Mouse (Mus musculus) small intestine, adult 2 months (tissue): ENCODE results near the gene Nlrp4c. TPM values are rescaled to one million over a fixed set of nuclear protein-coding genes. Genes with fewer than 3 reads are reported as not detected.
"Not testable (repeated sequence)": the region's sequence is repeated elsewhere in the genome, so short reads cannot be mapped to it uniquely, and the experiment has no call there.

Source experiments
- H3K27ac ChIP-seq: fragments of 200-500 bp; 2 replicates; pipeline ENCODE4 v1.5.1; 2012; ENCODE audit warnings: low read depth, low read length, control low read depth, inconsistent platforms; ENCODE audit not compliant: insufficient read depth
- H3K27me3 ChIP-seq: fragments of 200-500 bp; 2 replicates; pipeline ENCODE4 v1.6.1; 2012; ENCODE audit warnings: mild to moderate bottlenecking, moderate library complexity, low read length, inconsistent platforms; ENCODE audit not compliant: control insufficient read depth, insufficient read depth
- H3K36me3 ChIP-seq: fragments of 200-500 bp; 2 replicates; pipeline ENCODE4 v1.6.1; 2012; ENCODE audit warnings: mild to moderate bottlenecking, low read length, control low read depth, inconsistent platforms; ENCODE audit not compliant: control insufficient read depth, insufficient read depth
- H3K4me1 ChIP-seq: fragments of 200-500 bp; 2 replicates; pipeline ENCODE4 v1.6.1; 2012; ENCODE audit warnings: low read length, inconsistent platforms, mixed read lengths; ENCODE audit not compliant: control insufficient read depth, insufficient read depth, insufficient read length
- H3K4me3 ChIP-seq: fragments of 200-500 bp; 2 replicates; pipeline ENCODE4 v1.5.1; 2012; ENCODE audit warnings: low read depth, mild to moderate bottlenecking, control low read depth, inconsistent platforms, low read length, moderate library complexity
- CTCF ChIP-seq: fragments of 200-500 bp; IDR thresholded peaks from 2 replicates; pipeline ENCODE4 v1.5.1; 2012; ENCODE audit warnings: low read depth, mild to moderate bottlenecking, control low read depth, inconsistent platforms, low read length, moderate library complexity, mixed read lengths; ENCODE audit not compliant: insufficient replicate concordance, insufficient read length; ENCODE audit errors: extremely low read depth
- POLR2A ChIP-seq: fragments of 200-500 bp; IDR thresholded peaks from 2 replicates; pipeline ENCODE4 v1.6.1; 2012; ENCODE audit warnings: low read depth, mild to moderate bottlenecking, control low read depth, inconsistent platforms, low read length, moderate library complexity
- WGBS: fragments of 180-500 bp; shearing (Covaris S2); methylation state at CpG from one replicate; pipeline ENCODE4 v1.1.7; 2018; 5-methylcytosine and 5-hydroxymethylcytosine counted together
- polyA plus RNA-seq: library from polyadenylated mRNA; depleted of rRNA; stranded (reverse); fragments of >200 nt; gene quantifications from 2 replicates; pipeline ENCODE4 v1.2.3, GENCODE M21; 2012; rRNA removed

The Nlrp4c gene
- polyA plus RNA-seq = not detected in 2 replicates

- WGBS = 89% methylated on average over 11 of the region's 11 CpGs
- Histone ChIP-seq H3K27me3 (no peaks in the 10 kb centered on the region), H3K36me3 (no peaks in the 10 kb centered on the region), H3K4me3 (no peak within 1 kb of the TSS), H3K27ac (no peak within 1 kb of the TSS), H3K4me1 (no peaks in the 10 kb centered on the region)
- TF ChIP-seq POLR2A (no peak), CTCF (no peak)
Measured at GRCm38 (mm10) chr7:6044861-6045260, at the start of gene Nlrp4c. Gene Nlrp4c (plus strand): TSS chr7:6045161.

- 98% methylated on average over 1 of the region's 1 CpGs for WGBS
- Histone ChIP-seq H3K4me3 (no peak within 1 kb of the TSS), H3K4me1 (no peaks in the 10 kb centered on the region), H3K27ac (no peak within 1 kb of the TSS), H3K27me3 (no peaks in the 10 kb centered on the region), H3K36me3 (no peaks in the 10 kb centered on the region)
- TF ChIP-seq POLR2A = no peak
- TF ChIP-seq CTCF = no peak
Measured at GRCm38 (mm10) chr7:6010910-6011309, 34.1 kb upstream of the Nlrp4c start, which contains the start of gene Vmn1r65. Gene Vmn1r65 (minus strand): TSS chr7:6011010.

- WGBS = 76% methylated on average over 3 of the region's 3 CpGs
- no peak overlapping the region for H3K4me3 ChIP-seq
- no peaks in the 10 kb centered on the region for H3K4me1 ChIP-seq
- no peak overlapping the region for H3K27ac ChIP-seq
- no peaks in the 10 kb centered on the region for H3K27me3 ChIP-seq
- no peaks in the 10 kb centered on the region for H3K36me3 ChIP-seq
- TF ChIP-seq CTCF (no peak), POLR2A (no peak)
Measured at GRCm38 (mm10) chr7:6119501-6119900, 74.5 kb downstream of the Nlrp4c start.

GRCm38 (mm10) chr7:6120104-6120503 lies 75.1 kb downstream of the Nlrp4c start:
- not testable (repeated sequence) for H3K27me3 ChIP-seq, H3K27ac ChIP-seq, H3K36me3 ChIP-seq, H3K4me1 ChIP-seq, H3K4me3 ChIP-seq
- 90% methylated on average over 2 of the region's 2 CpGs for WGBS

- WGBS = 21% methylated on average over 1 of the region's 1 CpGs
- H3K27me3 ChIP-seq, H3K4me3 ChIP-seq: not testable (repeated sequence)
Measured at GRCm38 (mm10) chr7:6121128-6121527, 76.2 kb downstream of the Nlrp4c start.

GRCm38 (mm10) chr7:6126690-6127448 lies 81.9 kb downstream of the Nlrp4c start:
- Histone ChIP-seq H3K27me3 (no peaks in the 10 kb centered on the region), H3K4me3 (no peak overlapping the region), H3K36me3 (no peaks in the 10 kb centered on the region), H3K4me1 (no peaks in the 10 kb centered on the region), H3K27ac (no peak overlapping the region)
- TF ChIP-seq CTCF (peak; percentile 55; the same call in 1 of the 2 replicates), POLR2A (no peak)
- 23% methylated on average over 7 of the region's 7 CpGs for WGBS

More at GRCm38 (mm10) chr7:6121128-6121527, 76.2 kb downstream of the Nlrp4c start:
- not testable (repeated sequence) for H3K36me3 ChIP-seq, H3K4me1 ChIP-seq, H3K27ac ChIP-seq

GRCm38 (mm10) chr7:6130346-6130745 lies 85.4 kb downstream of the Nlrp4c start:
- TF ChIP-seq POLR2A = no peak
- no peak for TF ChIP-seq CTCF
- 62% methylated on average over 4 of the region's 4 CpGs for WGBS
- H3K4me1 ChIP-seq = no peaks in the 10 kb centered on the region
- no peak overlapping the region for H3K27ac ChIP-seq
- H3K27me3 ChIP-seq = no peaks in the 10 kb centered on the region
- H3K4me3 ChIP-seq = no peak overlapping the region
- peaks cover 13% of the 10 kb centered on the region for H3K36me3 ChIP-seq

GRCm38 (mm10) chr7:6132646-6133045 lies 87.7 kb downstream of the Nlrp4c start:
- WGBS = 92% methylated on average over 30 of the region's 30 CpGs
- Histone ChIP-seq H3K27ac (no peak overlapping the region), H3K4me1 (no peaks in the 10 kb centered on the region), H3K4me3 (no peak overlapping the region), H3K27me3 (no peaks in the 10 kb centered on the region), H3K36me3 (peaks cover 16% of the 10 kb centered on the region)
- TF ChIP-seq POLR2A (no peak), CTCF (no peak)
